ENCODE assay signal across 8 mouse cellular contexts in the genomic region with DNA sequence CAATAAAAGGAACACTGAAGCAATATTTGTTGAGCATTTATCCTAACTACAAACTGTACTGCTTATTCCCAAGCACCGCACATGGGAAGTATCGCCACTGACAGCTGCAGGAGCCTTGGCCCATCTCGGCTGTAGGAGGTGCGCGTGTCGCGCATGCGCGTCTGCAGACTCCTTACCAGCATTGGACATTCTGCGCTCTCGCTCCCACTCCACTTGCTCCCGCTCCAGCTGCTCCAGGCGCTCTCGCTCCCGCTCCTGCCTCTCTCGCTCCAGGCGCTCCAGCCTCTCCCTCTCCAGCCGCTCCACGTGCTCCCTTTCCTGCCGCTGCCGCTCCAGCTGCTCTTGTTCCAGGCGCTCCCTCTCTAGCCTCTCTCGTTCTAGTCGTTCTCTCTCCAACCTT.
A peak's percentile ranks its signal among the peaks of the same experiment; 100 is the strongest.
DNase-seq lines count a peak whose midpoint lies in the region; ATAC-seq and TF ChIP-seq lines count a peak whose summit lies in the region.

No protein-coding gene starts in this region.

- ATAC-seq in forebrain, embryonic 12.5 days (ENCODE audit: low FRiP score): 0 out of 2 replicates have a peak, but pooled peaks have one; percentile 30
- ATAC-seq in midbrain, postnatal 0 days (ENCODE audit: low FRiP score): no peak

- DNase-seq in forebrain, embryonic 10.5 days (ENCODE audit: extremely low spot score, low spot score): no peak
- DNase-seq in brain, adult 2 months (ENCODE audit: low read depth, low spot score): peak; percentile 92
- DNase-seq in heart, adult 8-10 months (ENCODE audit: low spot score): peak; percentile 25
- peak; percentile 53 for DNase-seq in layer of hippocampus, adult 9-11 months
- peak; percentile 69 for DNase-seq in midbrain, postnatal 0 days (ENCODE audit: low spot score)
- no peak for DNase-seq in urinary bladder, postnatal 4 days (ENCODE audit: low spot score in 2 of 2)
- no peak for DNase-seq in spleen, postnatal 36 days (ENCODE audit: low spot score in 2 of 2)

- WGBS in forebrain, embryonic 12.5 days: 83% methylated on average over 24 of the region's 24 CpGs
- WGBS in forebrain, embryonic 10.5 days: 83% methylated on average over 24 of the region's 24 CpGs
- 83% methylated on average over 24 of the region's 24 CpGs for WGBS in midbrain, postnatal 0 days

- no peak overlapping the region for H3K4me2 ChIP-seq in forebrain, embryonic 12.5 days
- no peak overlapping the region for H3K4me2 ChIP-seq in midbrain, postnatal 0 days (ENCODE audit: low read depth, low read length, poor library complexity, severe bottlenecking)

- no peak overlapping the region for H3K27ac ChIP-seq in forebrain, embryonic 12.5 days
- no peak overlapping the region for H3K27ac ChIP-seq in forebrain, embryonic 10.5 days
- H3K27ac ChIP-seq in midbrain, postnatal 0 days (ENCODE audit: low read depth, low read length): no peak overlapping the region

- TF ChIP-seq CTCF in midbrain, postnatal 0 days (IDR thresholded peaks at IDR 0.05): no peak

- H3K9me3 ChIP-seq in forebrain, embryonic 12.5 days: no peaks in the 10 kb centered on the region
- no peaks in the 10 kb centered on the region for H3K9me3 ChIP-seq in forebrain, embryonic 10.5 days
- H3K9me3 ChIP-seq in midbrain, postnatal 0 days (ENCODE audit: low read length): no peaks in the 10 kb centered on the region

- H3K4me3 ChIP-seq in forebrain, embryonic 12.5 days (replicated peaks): no peak overlapping the region
- H3K4me3 ChIP-seq in forebrain, embryonic 10.5 days: no peak overlapping the region
- H3K4me3 ChIP-seq in midbrain, postnatal 0 days (ENCODE audit: low read depth, low read length): no peak overlapping the region

- peaks cover 21% of the 10 kb centered on the region for H3K36me3 ChIP-seq in forebrain, embryonic 12.5 days (replicated peaks)
- peaks cover 83% of the 10 kb centered on the region for H3K36me3 ChIP-seq in forebrain, embryonic 10.5 days (replicated peaks)
- H3K36me3 ChIP-seq in midbrain, postnatal 0 days (ENCODE audit: insufficient read depth, low read length): peaks cover 11% of the 10 kb centered on the region

- H3K27me3 ChIP-seq in forebrain, embryonic 12.5 days: no peaks in the 10 kb centered on the region
- H3K27me3 ChIP-seq in forebrain, embryonic 10.5 days (ENCODE audit: poor library complexity, severe bottlenecking): no peaks in the 10 kb centered on the region
- no peaks in the 10 kb centered on the region for H3K27me3 ChIP-seq in midbrain, postnatal 0 days (ENCODE audit: insufficient read depth, low read length)

- H3K4me1 ChIP-seq in forebrain, embryonic 12.5 days: no peaks in the 10 kb centered on the region
- H3K4me1 ChIP-seq in forebrain, embryonic 10.5 days: no peaks in the 10 kb centered on the region
- H3K4me1 ChIP-seq in midbrain, postnatal 0 days (ENCODE audit: insufficient read depth, low read length): no peaks in the 10 kb centered on the region

- H3K9ac ChIP-seq in forebrain, embryonic 12.5 days: no peak overlapping the region
- H3K9ac ChIP-seq in midbrain, postnatal 0 days (replicated peaks; ENCODE audit: low read length, poor library complexity, severe bottlenecking): no peak overlapping the region

Comparison
In these comparisons a context has a peak if more than half of its experiments do, and no peak if none do; other contexts are left out.
1. DNase-seq: peak in brain, adult 2 months (single experiment), heart, adult 8-10 months (single experiment), layer of hippocampus, adult 9-11 months (single experiment) and midbrain, postnatal 0 days (single experiment); none in forebrain, embryonic 10.5 days (single experiment), urinary bladder, postnatal 4 days (0 of 2) and spleen, postnatal 36 days (0 of 2).